Mouse (Mus musculus) intestine, postnatal 0 days (tissue): ENCODE results near the gene Ric8b. TPM values are rescaled to one million over a fixed set of nuclear protein-coding genes. Genes with fewer than 3 reads are reported as not detected.

Source experiments
- ATAC-seq: fragments of 200-750 bp; cut with Nextera tagmentation; 2 replicates; pipeline ENCODE4 v1.8.0; 2017; ENCODE audit warnings: mild to moderate bottlenecking, moderate TSS enrichment, moderate library complexity
- H3K27ac ChIP-seq: fragments of 300-500 bp; sonication (generic); 2 replicates; pipeline ENCODE4 v1.5.1; 2014; ENCODE audit warnings: mild to moderate bottlenecking, low read depth, low read length, moderate library complexity
- H3K27me3 ChIP-seq: fragments of 300-500 bp; sonication (generic); replicated peaks from 2 replicates; pipeline ENCODE4 v1.6.1; 2014; ENCODE audit warnings: low read length, mixed read lengths; ENCODE audit not compliant: control insufficient read depth, insufficient read depth
- H3K36me3 ChIP-seq: fragments of 300-500 bp; sonication (generic); 2 replicates; pipeline ENCODE4 v1.6.1; 2014; ENCODE audit warnings: mild to moderate bottlenecking, moderate library complexity; ENCODE audit not compliant: control insufficient read depth, insufficient read depth
- H3K4me1 ChIP-seq: fragments of 300-500 bp; sonication (generic); replicated peaks from 2 replicates; pipeline ENCODE4 v1.6.1; 2014; ENCODE audit warnings: antibody characterized with exemption, low read length, mixed read lengths; ENCODE audit not compliant: control insufficient read depth, insufficient read depth
- H3K4me2 ChIP-seq: fragments of 300-500 bp; sonication (generic); replicated peaks from 2 replicates; pipeline ENCODE4 v1.6.1; 2014; ENCODE audit warnings: low read depth, mild to moderate bottlenecking, moderate library complexity
- H3K4me3 ChIP-seq: fragments of 300-500 bp; sonication (generic); 2 replicates; pipeline ENCODE4 v1.5.1; 2014; ENCODE audit warnings: low read depth, low read length
- H3K9ac ChIP-seq: fragments of 300-500 bp; sonication (generic); 2 replicates; pipeline ENCODE4 v1.6.1; 2014; ENCODE audit warnings: mild to moderate bottlenecking, low read depth, low read length
- H3K9me3 ChIP-seq: fragments of 300-500 bp; sonication (generic); 2 replicates; pipeline ENCODE4 v1.6.1; 2016; ENCODE audit warnings: mixed run types; ENCODE audit not compliant: control insufficient read depth
- CTCF ChIP-seq: sonication (generic); IDR thresholded peaks from 2 replicates; pipeline ENCODE4 v1.5.1; 2016; ENCODE audit warnings: low read depth, mild to moderate bottlenecking, control low read depth, antibody characterized with exemption, moderate library complexity
- WGBS: fragments of 180-500 bp; shearing (Covaris S2); extraction: QIAGEN DNeasy Blood & Tissue Kit; methylation state at CpG from one replicate; pipeline ENCODE4 v1.1.7; 2014; 5-methylcytosine and 5-hydroxymethylcytosine counted together
- polyA plus RNA-seq: library from polyadenylated mRNA; unstranded; fragments of >200 nt; fragmentation: Nextera tagmentation; extraction: Ambion mirVana; gene quantifications from 2 replicates; pipeline ENCODE4 v1.2.1, GENCODE M21; 2015

Gene Ric8b
- polyA plus RNA-seq, 1 experiment from 2014 or later, result 6.7 TPM

- no peak for ATAC-seq
- no peak overlapping the region for H3K4me3 ChIP-seq
- H3K4me1 ChIP-seq, result no peaks in the 10 kb centered on the region
- H3K36me3 ChIP-seq, result no peaks in the 10 kb centered on the region
- no peak overlapping the region for H3K27ac ChIP-seq
- no peaks in the 10 kb centered on the region for H3K27me3 ChIP-seq
- no peak overlapping the region for H3K9ac ChIP-seq
- H3K4me2 ChIP-seq, result no peak overlapping the region
- 92% methylated on average over 5 of the region's 5 CpGs for WGBS
- no peaks in the 10 kb centered on the region for H3K9me3 ChIP-seq
- peak; percentile 16; the same call in 1 of the 2 replicates for TF ChIP-seq CTCF
Measured at GRCm38 (mm10) chr10:85038852-85039251, 121.4 kb downstream of the Ric8b start.

DNA sequence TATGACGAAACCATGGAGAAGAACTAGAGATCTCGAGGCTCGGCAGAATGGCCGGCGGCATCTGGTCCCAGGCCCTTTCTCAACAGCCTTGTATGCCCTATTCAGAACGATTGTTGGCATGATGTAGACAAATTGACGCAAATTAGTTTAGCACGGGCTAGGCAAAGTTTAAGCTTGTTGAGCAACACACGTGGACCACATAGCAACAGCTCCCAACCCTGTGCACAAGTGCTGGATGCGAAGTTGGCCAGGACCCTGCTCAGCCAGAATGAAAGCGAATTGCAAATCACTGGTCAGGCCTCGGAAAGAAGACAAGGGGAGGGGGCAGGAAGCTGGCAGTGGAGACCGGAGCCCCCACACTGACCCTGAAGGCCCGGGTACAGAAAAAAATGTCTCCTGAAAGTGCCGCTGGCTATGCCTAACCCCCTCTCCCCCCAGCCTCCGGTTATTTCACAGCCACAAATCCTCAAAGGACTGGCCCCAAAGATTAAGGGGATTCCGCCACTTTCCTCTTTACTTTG, 126.8 kb downstream of the Ric8b start:
- Histone ChIP-seq H3K36me3 (no peaks in the 10 kb centered on the region), H3K27me3 (no peaks in the 10 kb centered on the region), H3K4me3 (0 out of 2 replicates have a peak overlapping the region, but pooled peaks have one; percentile 2), H3K4me2 (peak overlapping the region; percentile 52), H3K27ac (no peak overlapping the region), H3K9ac (no peak overlapping the region), H3K9me3 (0 out of 2 replicates have a peak, but pooled peaks cover 3% of the 10 kb centered on the region), H3K4me1 (no peaks in the 10 kb centered on the region)
- TF ChIP-seq CTCF, result no peak
- WGBS, result 54% methylated on average over 17 of the region's 17 CpGs
- no peak for ATAC-seq

DNA sequence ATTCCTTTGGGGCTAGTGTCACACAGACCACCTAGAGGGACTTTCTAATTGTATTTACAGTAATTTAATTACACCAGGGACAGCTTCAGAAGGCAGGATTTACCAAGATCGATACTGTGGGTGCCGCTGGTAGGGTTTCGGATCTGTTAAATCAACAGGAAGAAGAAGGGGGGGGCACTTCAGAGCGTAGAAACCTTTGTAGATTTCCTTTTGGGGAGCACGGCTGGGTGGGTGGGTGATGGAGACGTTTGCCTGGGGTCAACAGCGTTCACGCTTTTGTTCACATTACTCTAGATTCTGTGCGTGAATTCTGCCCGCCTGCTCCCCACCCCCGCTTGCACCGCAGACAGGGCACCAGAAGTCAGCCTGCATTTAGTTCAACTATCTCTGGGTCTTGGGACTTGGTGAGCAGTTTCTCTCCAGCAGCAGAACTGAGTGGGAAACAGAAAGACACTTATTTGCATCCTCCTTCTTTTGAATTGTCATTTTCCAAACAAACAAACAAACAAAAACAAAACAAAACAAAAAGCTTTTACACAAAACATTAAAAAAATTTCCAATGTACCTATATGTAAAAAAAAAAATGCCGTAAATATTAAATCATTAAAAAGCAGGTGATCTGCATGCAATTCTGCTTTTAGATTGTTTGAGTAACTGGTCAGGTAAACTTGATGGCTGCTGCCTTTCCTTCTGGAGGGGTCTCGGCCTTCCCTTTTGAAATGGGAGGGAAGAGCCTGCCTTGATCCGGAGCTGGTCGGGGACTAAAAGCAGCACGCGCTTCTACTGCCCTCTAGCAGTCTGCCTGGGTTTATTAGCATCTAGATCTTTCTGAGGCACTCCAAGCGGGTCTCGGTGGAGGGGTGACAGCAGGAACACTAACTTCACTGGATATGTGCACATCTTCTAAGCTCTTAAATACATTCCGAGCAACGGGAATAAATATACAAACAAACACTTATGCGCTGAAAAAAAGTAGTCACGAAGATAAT, 127.6 kb downstream of the Ric8b start:
- 0 out of 2 replicates have a peak, but pooled peaks cover 3% of the 10 kb centered on the region for H3K9me3 ChIP-seq
- peak overlapping the region; percentile 52 for H3K4me2 ChIP-seq
- H3K4me3 ChIP-seq, result peak overlapping the region; percentile 2; the same call in 1 of the 2 replicates
- peak; percentile 86 for TF ChIP-seq CTCF
- H3K9ac ChIP-seq, result no peak overlapping the region
- WGBS, result 19% methylated on average over 24 of the region's 24 CpGs
- H3K4me1 ChIP-seq, result no peaks in the 10 kb centered on the region
- ATAC-seq, result no peak
- no peaks in the 10 kb centered on the region for H3K36me3 ChIP-seq
- H3K27ac ChIP-seq, result no peak overlapping the region
- no peaks in the 10 kb centered on the region for H3K27me3 ChIP-seq

DNA sequence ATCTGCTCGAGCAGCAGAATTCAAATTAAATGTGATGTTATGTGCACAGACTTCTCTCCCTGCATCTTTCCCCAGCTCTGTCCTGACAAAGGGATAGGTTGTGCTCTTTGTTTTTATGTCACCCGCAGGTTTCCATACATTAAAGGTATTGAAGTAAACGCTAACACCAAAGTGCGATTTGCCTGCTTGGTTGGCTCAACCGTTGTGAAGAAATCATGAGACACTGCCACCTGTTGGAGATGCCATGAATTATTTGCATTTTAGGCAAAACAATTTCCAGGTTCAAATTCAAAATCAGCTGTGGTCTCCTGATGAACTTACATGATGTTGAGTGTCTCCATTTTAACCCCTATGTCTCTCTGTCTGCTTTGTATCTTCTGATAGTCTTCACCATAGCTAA, 129.2 kb downstream of the Ric8b start:
- Histone ChIP-seq H3K27ac (no peak overlapping the region), H3K4me1 (no peaks in the 10 kb centered on the region), H3K4me2 (no peak overlapping the region), H3K9ac (no peak overlapping the region), H3K36me3 (no peaks in the 10 kb centered on the region), H3K9me3 (0 out of 2 replicates have a peak, but pooled peaks cover 3% of the 10 kb centered on the region), H3K4me3 (no peak overlapping the region), H3K27me3 (no peaks in the 10 kb centered on the region)
- WGBS, result 35% methylated on average over 5 of the region's 5 CpGs
- peak; percentile 77 for TF ChIP-seq CTCF
- no peak for ATAC-seq

DNA sequence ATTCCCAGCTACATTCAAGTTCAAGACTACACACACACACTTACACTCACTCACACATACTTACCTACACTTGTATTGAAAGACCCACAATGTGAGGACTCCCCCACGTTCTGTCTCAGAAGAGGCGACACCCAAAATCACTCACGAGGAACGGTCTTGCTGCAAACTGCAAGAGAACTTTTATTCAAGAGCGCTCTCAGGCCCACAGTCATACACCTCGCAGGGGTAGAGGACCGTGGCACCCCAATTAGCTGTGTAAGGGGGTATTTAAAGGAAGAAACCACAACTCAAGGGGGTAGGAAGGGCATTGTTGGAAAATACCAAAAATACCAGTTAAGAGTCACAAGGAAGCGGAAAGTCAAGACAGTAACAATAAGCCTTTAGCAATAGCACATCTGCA, 130.6 kb downstream of the Ric8b start:
- Histone ChIP-seq H3K27me3 (no peaks in the 10 kb centered on the region), H3K4me2 (no peak overlapping the region), H3K9ac (no peak overlapping the region), H3K27ac (no peak overlapping the region), H3K4me3 (no peak overlapping the region), H3K36me3 (no peaks in the 10 kb centered on the region), H3K4me1 (no peaks in the 10 kb centered on the region), H3K9me3 (0 out of 2 replicates have a peak, but pooled peaks cover 3% of the 10 kb centered on the region)
- 94% methylated on average over 8 of the region's 8 CpGs for WGBS
- no peak for ATAC-seq
- TF ChIP-seq CTCF, result no peak

GRCm38 (mm10) chr10:85050668-85051208, 133.3 kb downstream of the Ric8b start:
- H3K36me3 ChIP-seq, result no peaks in the 10 kb centered on the region

More at GRCm38 (mm10) chr10:85050668-85051208, 133.3 kb downstream of the Ric8b start:
- WGBS, result 49% methylated on average over 4 of the region's 4 CpGs
- no peak for TF ChIP-seq CTCF
- Histone ChIP-seq H3K27me3 (no peaks in the 10 kb centered on the region), H3K4me2 (no peak overlapping the region), H3K9me3 (0 out of 2 replicates have a peak, but pooled peaks cover 3% of the 10 kb centered on the region), H3K9ac (no peak overlapping the region), H3K4me3 (no peak overlapping the region), H3K4me1 (no peaks in the 10 kb centered on the region), H3K27ac (no peak overlapping the region)
- no peak for ATAC-seq
